10 mouse cellular contexts compared by ENCODE assay signal in the genomic region with DNA sequence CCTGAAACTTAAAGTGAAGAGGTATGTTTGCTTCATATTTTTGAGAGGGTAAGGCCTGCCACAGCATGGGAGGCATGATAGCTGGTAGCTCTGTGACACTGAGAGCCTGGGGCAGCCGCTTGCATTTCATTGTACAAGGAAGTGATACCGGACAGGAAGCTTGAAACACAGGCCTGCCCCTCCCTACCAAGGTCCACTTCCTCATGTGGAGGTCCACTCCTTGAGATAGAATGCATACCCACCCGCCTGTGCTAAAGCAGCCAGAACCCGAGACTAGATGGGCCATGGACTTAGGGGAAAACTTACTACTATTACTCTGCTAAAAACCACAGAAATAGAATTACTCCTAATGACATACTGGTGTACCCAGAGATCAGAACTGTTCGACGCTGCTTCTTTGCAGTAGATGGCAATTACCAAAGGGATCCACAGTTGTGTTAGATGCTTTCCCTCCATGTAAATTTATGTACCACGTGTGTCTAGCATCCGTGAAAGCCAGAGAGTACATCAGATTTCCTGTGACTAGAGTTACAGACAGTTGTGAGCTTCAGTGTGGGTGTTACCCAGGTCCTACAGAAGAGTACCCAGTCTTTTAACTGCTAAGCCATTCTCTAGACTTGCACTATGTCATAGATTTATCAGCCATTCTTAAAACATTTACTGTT.
DNase-seq lines count a peak whose midpoint lies in the region; ATAC-seq and TF ChIP-seq lines count a peak whose summit lies in the region.
"Had no signal": no experiment of that assay in that cellular context is flagged by ENCODE, and none has a peak within 500 bp of the region (broad histone marks: within the 10 kb centered on the region; RNA-seq: fewer than 3 reads in every experiment).

No protein-coding gene starts in this region.

- no peaks in the 10 kb centered on the region for H3K27me3 ChIP-seq in heart, embryonic 12.5 days (replicated peaks)
- no peaks in the 10 kb centered on the region for H3K27me3 ChIP-seq in intestine, embryonic 16.5 days (replicated peaks; ENCODE audit: control insufficient read depth, insufficient read depth, low read length)
- no peaks in the 10 kb centered on the region for H3K27me3 ChIP-seq in hindbrain, embryonic 10.5 days (ENCODE audit: insufficient read depth, poor library complexity, severe bottlenecking)

- TF ChIP-seq POLR2A in bone marrow, adult 2 months (IDR thresholded peaks at IDR 0.05; ENCODE audit: borderline replicate concordance, control insufficient read depth, low read depth, low read length) = no peak

- no peaks in the 10 kb centered on the region for H3K9me3 ChIP-seq in heart, embryonic 12.5 days (replicated peaks)
- no peaks in the 10 kb centered on the region for H3K9me3 ChIP-seq in intestine, embryonic 16.5 days (ENCODE audit: control insufficient read depth, low read length)
- no peaks in the 10 kb centered on the region for H3K9me3 ChIP-seq in hindbrain, embryonic 10.5 days

- no peak for TF ChIP-seq CTCF in bone marrow, adult 2 months (IDR thresholded peaks at IDR 0.05; ENCODE audit: control insufficient read depth, insufficient read depth, low read length)

- H3K27ac ChIP-seq in heart, embryonic 12.5 days (ENCODE audit: poor library complexity, severe bottlenecking) = no peak overlapping the region
- peak overlapping the region; percentile 44; the same call in 1 of the 2 replicates for H3K27ac ChIP-seq in bone marrow, adult 2 months (ENCODE audit: control insufficient read depth, insufficient read depth, low read depth, low read length, poor library complexity)
- peak overlapping the region; percentile 16 for H3K27ac ChIP-seq in intestine, embryonic 16.5 days (ENCODE audit: low read length)
- H3K27ac ChIP-seq in hindbrain, embryonic 10.5 days = no peak overlapping the region

- intact Hi-C loops in left cerebral cortex, postnatal 36 days (cut with DNase I) = no loop called here

- 72% methylated on average over 8 of the region's 8 CpGs for WGBS in heart, embryonic 12.5 days
- WGBS in bone marrow, adult 2 months = 31% methylated on average over 8 of the region's 8 CpGs
- 66% methylated on average over 8 of the region's 8 CpGs for WGBS in intestine, embryonic 16.5 days
- WGBS in hindbrain, embryonic 10.5 days = 86% methylated on average over 8 of the region's 8 CpGs

- H3K4me3 ChIP-seq in heart, embryonic 12.5 days = no peak overlapping the region
- H3K4me3 ChIP-seq in bone marrow, adult 2 months (replicated peaks; ENCODE audit: control insufficient read depth, low read depth, low read length) = no peak overlapping the region
- H3K4me3 ChIP-seq in intestine, embryonic 16.5 days (ENCODE audit: low read length) = no peak overlapping the region
- no peak overlapping the region for H3K4me3 ChIP-seq in hindbrain, embryonic 10.5 days

- H3K4me2 ChIP-seq in heart, embryonic 12.5 days = no peak overlapping the region
- no peak overlapping the region for H3K4me2 ChIP-seq in intestine, embryonic 16.5 days (ENCODE audit: low read depth, low read length)

- DNase-seq in heart, adult 18-20 months = peak; percentile 36 to 75
- DNase-seq in skeletal muscle tissue, adult 2 months (ENCODE audit: low read depth, low spot score) = peak; percentile 39
- no peak for DNase-seq in left cerebral cortex, postnatal 36 days (ENCODE audit: low spot score in 2 of 2)
- no peak for DNase-seq in hindbrain, embryonic 10.5 days (ENCODE audit: low spot score)
- DNase-seq in adipocyte (ENCODE audit: low spot score) = no peak
- DNase-seq: embryo, embryonic 11 days had no signal

- H3K36me3 ChIP-seq in heart, embryonic 12.5 days = no peaks in the 10 kb centered on the region
- H3K36me3 ChIP-seq in intestine, embryonic 16.5 days (ENCODE audit: control insufficient read depth, insufficient read depth, low read length) = no peaks in the 10 kb centered on the region
- H3K36me3 ChIP-seq in hindbrain, embryonic 10.5 days = no peaks in the 10 kb centered on the region

- H3K9ac ChIP-seq in heart, embryonic 12.5 days = no peak overlapping the region
- no peak overlapping the region for H3K9ac ChIP-seq in intestine, embryonic 16.5 days (ENCODE audit: low read depth, low read length)

- H3K4me1 ChIP-seq in heart, embryonic 12.5 days (replicated peaks) = peaks cover 12% of the 10 kb centered on the region
- H3K4me1 ChIP-seq in bone marrow, adult 2 months (ENCODE audit: control insufficient read depth, insufficient read depth, low read length) = peaks cover 1% of the 10 kb centered on the region; the same call in 1 of the 2 replicates
- peaks cover under 1% of the 10 kb centered on the region; the same call in 1 of the 2 replicates for H3K4me1 ChIP-seq in intestine, embryonic 16.5 days (ENCODE audit: control insufficient read depth, insufficient read depth, low read length)
- H3K4me1 ChIP-seq in hindbrain, embryonic 10.5 days (replicated peaks) = no peaks in the 10 kb centered on the region

- ATAC-seq in heart, embryonic 12.5 days (ENCODE audit: insufficient number of reproducible peaks, low FRiP score) = no peak
- peak; percentile 85 for ATAC-seq in intestine, embryonic 16.5 days
- ATAC-seq: activated CD4-positive, CD25-positive, alpha-beta regulatory T cell, adult 4 months had no signal

Comparison
In these comparisons a context has a peak if more than half of its experiments do, and no peak if none do; other contexts are left out.
1. DNase-seq: peak in heart, adult 18-20 months (2 of 2) and skeletal muscle tissue, adult 2 months (single experiment); none in left cerebral cortex, postnatal 36 days (0 of 2), hindbrain, embryonic 10.5 days (single experiment) and adipocyte (single experiment).
2. H3K27ac ChIP-seq: peak in bone marrow, adult 2 months (single experiment) and intestine, embryonic 16.5 days (single experiment); none in heart, embryonic 12.5 days (single experiment) and hindbrain, embryonic 10.5 days (single experiment).